Mouse (Mus musculus) CH12.LX (cell line): ENCODE results near the gene Glo1.

Experiments
- CTCF ChIP-seq, 2 experiments: IDR thresholded peaks in 1 of 2; conservative IDR thresholded peaks in 1 of 2; 2 replicates each; pipeline ENCODE4 v1.5.1; 2011 to 2012; ENCODE audit warnings: low read depth in 2 of 2, low read length in 2 of 2, improper control_type of control experiment in 1 of 2, inconsistent platforms in 1 of 2, mild to moderate bottlenecking in 1 of 2, moderate library complexity in 1 of 2
- HCFC1 ChIP-seq: IDR thresholded peaks from 2 replicates; pipeline ENCODE4 v1.6.1; 2012; ENCODE audit warnings: low read depth, mild to moderate bottlenecking, inconsistent platforms, low read length, improper control_type of control experiment
- MAFK ChIP-seq: IDR thresholded peaks from 2 replicates; pipeline ENCODE4 v1.6.1; 2011; ENCODE audit warnings: low read length, improper control_type of control experiment; ENCODE audit not compliant: insufficient replicate concordance
- MYC ChIP-seq: IDR thresholded peaks from 2 replicates; pipeline ENCODE4 v1.6.1; 2011; ENCODE audit warnings: low read depth, mild to moderate bottlenecking, improper control_type of control experiment, low read length
- NELFE ChIP-seq: IDR thresholded peaks from 2 replicates; pipeline ENCODE4 v1.6.1; 2011; ENCODE audit warnings: low read depth, low read length, improper control_type of control experiment
- POLR2A ChIP-seq: IDR thresholded peaks from 2 replicates; pipeline ENCODE4 v1.6.1; 2011; ENCODE audit warnings: low read depth, mild to moderate bottlenecking, improper control_type of control experiment, low read length
- RCOR1 ChIP-seq: conservative IDR thresholded peaks from 2 replicates; pipeline ENCODE4 v1.6.1; 2012; ENCODE audit warnings: low read depth, mild to moderate bottlenecking, inconsistent platforms, low read length, improper control_type of control experiment
- SIN3A ChIP-seq: IDR thresholded peaks from 2 replicates; pipeline ENCODE4 v1.6.1; 2012; ENCODE audit warnings: low read length, improper control_type of control experiment, inconsistent platforms
- TBP ChIP-seq: conservative IDR thresholded peaks from 2 replicates; pipeline ENCODE4 v1.6.1; 2011; ENCODE audit warnings: low read depth, low read length, improper control_type of control experiment
- USF1 ChIP-seq: IDR thresholded peaks from 2 replicates; pipeline ENCODE4 v1.6.1; 2014; ENCODE audit warnings: low read depth, mild to moderate bottlenecking, inconsistent platforms, low read length, improper control_type of control experiment
- ZKSCAN1 ChIP-seq: IDR thresholded peaks from 2 replicates; pipeline ENCODE4 v1.6.1; 2012; ENCODE audit warnings: low read depth, inconsistent platforms, low read length, improper control_type of control experiment, borderline replicate concordance

GRCm38 (mm10) chr17:30672556-30672955, 45.9 kb upstream of the Glo1 start:
- TF ChIP-seq ZKSCAN1 (no peak), TBP (no peak), CTCF (conservative IDR thresholded peaks at IDR 0.05 in 1 of 2, IDR thresholded peaks at IDR 0.05 in 1 of 2; ENCODE audit: low read depth in 2 of 2, low read length in 2 of 2) (no peak), POLR2A (no peak), RCOR1 (no peak), MYC (no peak), NELFE (no peak), MAFK (no peak), HCFC1 (no peak), SIN3A (no peak), USF1 (no peak)
